Mouse (Mus musculus): ENCODE results near the gene Serpind1. TPM values are rescaled to one million over a fixed set of nuclear protein-coding genes. Genes with fewer than 3 reads are reported as not detected.
A peak's percentile ranks its signal among the peaks of the same experiment; 100 is the strongest.

Gene Serpind1
- 1 to 10 TPM; 1.8 to 2.8 TPM for total RNA-seq (2021)
- long read RNA-seq, experiment 1, partial matches to known transcripts = 2 of 2 reads
- long read RNA-seq, experiment 1, other reads (novel, unspliced or antisense) = 0 of 2 reads
- long read RNA-seq, experiment 2, partial matches to known transcripts = 3 of 4 reads
- long read RNA-seq, experiment 2, other reads (novel, unspliced or antisense) = 1 of 4 reads

- H3K4me3 ChIP-seq = no peak within 1 kb of the TSS
- peak within 1 kb of the TSS; percentile 55 for H3K27ac ChIP-seq
- no peak for DNase-seq (ENCODE audit: extremely low spot score in 1 of 2, low spot score in 2 of 2)
- intact Hi-C loops (cut with DNase I) = no loop called here
- no peak for TF ChIP-seq CTCF (IDR thresholded peaks at IDR 0.05)
Measured at GRCm38 (mm10) chr16:17331116-17331515, at the start of gene Serpind1. Gene Serpind1, plus strand, starts transcription at chr16:17331371.

- Histone ChIP-seq H3K27ac (no peak overlapping the region), H3K4me3 (no peak overlapping the region)
- no peak for DNase-seq (ENCODE audit: extremely low spot score in 1 of 2, low spot score in 2 of 2)
- no peak for TF ChIP-seq CTCF (IDR thresholded peaks at IDR 0.05)
- intact Hi-C loops (cut with DNase I) = no loop called here
Measured at GRCm38 (mm10) chr16:17283151-17283550, 48.0 kb upstream of the Serpind1 start.

- intact Hi-C loops (cut with DNase I) = no loop called here
- TF ChIP-seq CTCF (IDR thresholded peaks at IDR 0.05) = no peak
- DNase-seq (ENCODE audit: extremely low spot score in 1 of 2, low spot score in 2 of 2) = no peak
- Histone ChIP-seq H3K4me3 (no peak overlapping the region), H3K27ac (no peak overlapping the region)
Measured at GRCm38 (mm10) chr16:17287103-17287502, 44.1 kb upstream of the Serpind1 start.

GRCm38 (mm10) chr16:17291016-17291415, 40.2 kb upstream of the Serpind1 start:
- H3K27ac ChIP-seq = no peak overlapping the region
- no peak for TF ChIP-seq CTCF (IDR thresholded peaks at IDR 0.05)
- H3K4me3 ChIP-seq = no peak overlapping the region
- intact Hi-C loops (cut with DNase I) = no loop called here
- no peak for DNase-seq (ENCODE audit: extremely low spot score in 1 of 2, low spot score in 2 of 2)

GRCm38 (mm10) chr16:17292751-17293150, 38.4 kb upstream of the Serpind1 start:
- intact Hi-C loops (cut with DNase I) = no loop called here
- Histone ChIP-seq H3K27ac (no peak overlapping the region), H3K4me3 (no peak overlapping the region)
- peak; percentile 44 to 65 for DNase-seq (ENCODE audit: extremely low spot score in 1 of 2, low spot score in 2 of 2)
- peak; percentile 97 for TF ChIP-seq CTCF (IDR thresholded peaks at IDR 0.05)

- H3K27ac ChIP-seq = peak overlapping the region; percentile 32
- DNase-seq (ENCODE audit: extremely low spot score in 1 of 2, low spot score in 2 of 2) = no peak
- intact Hi-C loops (cut with DNase I) = no loop called here
- TF ChIP-seq CTCF (IDR thresholded peaks at IDR 0.05) = no peak
- H3K4me3 ChIP-seq = no peak overlapping the region
Measured at GRCm38 (mm10) chr16:17300818-17301217, 30.4 kb upstream of the Serpind1 start.

- DNase-seq (ENCODE audit: extremely low spot score in 1 of 2, low spot score in 2 of 2) = no peak
- no peak overlapping the region for H3K27ac ChIP-seq
- intact Hi-C loops (cut with DNase I) = no loop called here
- TF ChIP-seq CTCF (IDR thresholded peaks at IDR 0.05) = no peak
- no peak overlapping the region for H3K4me3 ChIP-seq
Measured at GRCm38 (mm10) chr16:17303521-17304245, 27.5 kb upstream of the Serpind1 start.

- intact Hi-C loops (cut with DNase I) = no loop called here
- Histone ChIP-seq H3K4me3 (no peak overlapping the region), H3K27ac (no peak overlapping the region; the same call in 1 of the 2 replicates)
- no peak for DNase-seq (ENCODE audit: extremely low spot score in 1 of 2, low spot score in 2 of 2)
- TF ChIP-seq CTCF (IDR thresholded peaks at IDR 0.05) = no peak
Measured at GRCm38 (mm10) chr16:17307461-17307860, 23.7 kb upstream of the Serpind1 start.

- intact Hi-C loops (cut with DNase I) = no loop called here
Measured at GRCm38 (mm10) chr16:17309036-17309435, 22.1 kb upstream of the Serpind1 start.

GRCm38 (mm10) chr16:17312531-17312930, 18.6 kb upstream of the Serpind1 start:
- Histone ChIP-seq H3K4me3 (no peak overlapping the region), H3K27ac (no peak overlapping the region)
- no peak for TF ChIP-seq CTCF (IDR thresholded peaks at IDR 0.05)
- DNase-seq (ENCODE audit: extremely low spot score in 1 of 2, low spot score in 2 of 2) = no peak
- intact Hi-C loops (cut with DNase I) = no loop called here

More at GRCm38 (mm10) chr16:17309036-17309435, 22.1 kb upstream of the Serpind1 start:
- DNase-seq (ENCODE audit: extremely low spot score in 1 of 2, low spot score in 2 of 2) = no peak
- H3K27ac ChIP-seq = no peak overlapping the region
- no peak for TF ChIP-seq CTCF (IDR thresholded peaks at IDR 0.05)
- H3K4me3 ChIP-seq = no peak overlapping the region

GRCm38 (mm10) chr16:17316554-17316953, 14.6 kb upstream of the Serpind1 start:
- intact Hi-C loops (cut with DNase I) = no loop called here
- no peak overlapping the region for H3K4me3 ChIP-seq
- H3K27ac ChIP-seq = peak overlapping the region; percentile 16; the same call in 1 of the 2 replicates
- no peak for TF ChIP-seq CTCF (IDR thresholded peaks at IDR 0.05)
- no peak for DNase-seq (ENCODE audit: extremely low spot score in 1 of 2, low spot score in 2 of 2)

GRCm38 (mm10) chr16:17321481-17321880, 9.7 kb upstream of the Serpind1 start:
- TF ChIP-seq CTCF (IDR thresholded peaks at IDR 0.05) = no peak
- DNase-seq (ENCODE audit: extremely low spot score in 1 of 2, low spot score in 2 of 2) = no peak
- H3K27ac ChIP-seq = peak overlapping the region; percentile 12; the same call in 1 of the 2 replicates
- H3K4me3 ChIP-seq = no peak overlapping the region
- intact Hi-C loops (cut with DNase I) = no loop called here
